Mouse (Mus musculus): ENCODE measurements around the gene Tex19.2.
"Not testable (repeated sequence)": the region's sequence is repeated elsewhere in the genome, so short reads cannot be mapped to it uniquely, and the experiment has no call there.

DNA sequence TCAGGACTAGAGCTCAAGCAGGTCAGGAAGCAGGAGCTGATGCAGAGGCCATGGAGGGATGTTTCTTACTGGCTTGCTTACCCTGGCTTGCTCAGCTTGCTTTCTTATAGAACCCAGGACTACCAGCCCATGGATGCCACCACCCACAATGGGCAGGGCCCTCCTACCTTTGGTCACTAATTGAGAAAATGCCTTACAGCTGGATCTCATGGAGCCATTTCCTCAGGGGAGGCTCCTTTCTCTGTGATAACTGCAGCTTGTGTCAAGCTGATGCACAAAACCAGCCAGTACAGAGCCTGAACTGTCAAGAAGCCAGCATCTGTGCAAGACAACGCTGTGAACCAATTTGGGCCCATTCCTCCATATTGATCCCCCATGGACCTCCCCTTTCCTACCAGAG, 11.2 kb downstream of the Tex19.2 start:
- not testable (repeated sequence) for TF ChIP-seq CTCF (IDR thresholded peaks at IDR 0.05; ENCODE audit: low read depth, low read length); POLR2A (IDR thresholded peaks at IDR 0.05; ENCODE audit: insufficient read depth, low read length)

Data from ES-Bruce4 (cell line).